Mouse (Mus musculus): ENCODE measurements around the gene Znrf1.

DNA sequence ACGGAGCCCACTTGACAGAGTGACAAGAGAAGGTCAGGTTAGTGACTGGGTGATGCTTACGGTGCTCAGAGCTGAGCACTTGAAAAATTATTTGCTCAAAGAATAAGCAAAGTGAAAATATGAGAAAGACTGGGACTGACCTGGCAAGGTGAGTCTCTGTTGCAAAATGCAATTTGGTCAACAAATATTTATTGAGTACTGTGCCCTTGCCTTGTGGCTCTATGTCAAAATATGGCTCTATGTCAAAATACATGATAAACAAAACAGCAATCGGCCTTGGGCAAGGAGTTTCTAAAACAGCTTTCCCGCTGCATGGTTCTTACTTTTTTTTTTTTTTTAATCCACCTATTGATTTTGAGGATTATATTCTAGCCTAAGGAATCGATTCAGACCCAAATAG is 406 bp upstream of the Znrf1 start:
- TF ChIP-seq CTCF (IDR thresholded peaks at IDR 0.05; ENCODE audit: extremely low read depth, insufficient read depth, low read length), result no peak
- TF ChIP-seq POLR2A (IDR thresholded peaks at IDR 0.05; ENCODE audit: extremely low read depth, insufficient read depth, low read length), result no peak
